Mouse (Mus musculus) cerebral cortex, adult 2 months (tissue): ENCODE results near the gene Tmem116.

ENCODE experiments used
- WGBS: fragments of 180-500 bp; shearing (Covaris S2); methylation state at CpG from one replicate; pipeline ENCODE4 v1.1.7; 2018; 5-methylcytosine and 5-hydroxymethylcytosine counted together

Gene Tmem116

DNA sequence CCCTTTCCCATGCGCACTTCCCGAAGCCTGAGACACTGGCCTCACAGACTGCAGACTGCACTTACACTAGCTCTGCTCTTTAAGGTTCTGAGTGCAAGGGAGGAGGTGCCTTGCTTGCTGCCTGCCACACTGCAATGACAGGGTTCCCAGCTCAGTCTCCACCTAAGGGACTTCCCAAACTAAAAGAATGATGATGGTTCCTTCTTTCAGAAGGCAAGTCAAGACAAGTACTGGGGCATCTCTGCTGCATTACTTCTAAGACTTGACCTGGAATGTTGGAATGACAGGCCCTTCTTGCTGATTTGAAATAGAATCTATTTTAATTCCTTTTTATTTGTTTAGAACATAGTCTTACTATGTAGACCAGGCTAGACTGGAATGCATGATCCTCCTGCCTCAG, 85.9 kb downstream of the Tmem116 start:
- 62% methylated on average over 2 of the region's 2 CpGs for WGBS

GRCm38 (mm10) chr5:121540066-121540465, 88.4 kb downstream of the Tmem116 start:
- WGBS = 85% methylated on average over 5 of the region's 5 CpGs

DNA sequence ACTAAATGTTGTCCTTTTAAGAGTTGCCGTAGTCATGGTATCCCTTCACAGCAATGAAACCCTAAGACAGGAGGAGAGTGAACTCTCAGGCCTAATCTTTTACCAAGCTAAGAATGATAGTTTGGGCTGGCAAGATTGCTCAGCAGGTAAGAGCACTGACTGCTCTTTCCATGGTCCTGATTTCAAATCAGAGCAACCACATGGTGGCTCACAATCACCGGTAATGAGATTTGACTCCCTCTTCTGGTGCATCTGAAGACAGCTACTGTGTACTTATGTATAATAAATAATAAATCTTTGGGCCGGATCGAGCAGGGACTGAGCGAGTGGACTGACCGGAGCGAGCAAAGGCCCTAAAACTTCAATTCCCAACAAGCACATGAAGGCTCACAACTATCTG, 89.5 kb downstream of the Tmem116 start:
- WGBS = 62% methylated on average over 7 of the region's 7 CpGs

DNA sequence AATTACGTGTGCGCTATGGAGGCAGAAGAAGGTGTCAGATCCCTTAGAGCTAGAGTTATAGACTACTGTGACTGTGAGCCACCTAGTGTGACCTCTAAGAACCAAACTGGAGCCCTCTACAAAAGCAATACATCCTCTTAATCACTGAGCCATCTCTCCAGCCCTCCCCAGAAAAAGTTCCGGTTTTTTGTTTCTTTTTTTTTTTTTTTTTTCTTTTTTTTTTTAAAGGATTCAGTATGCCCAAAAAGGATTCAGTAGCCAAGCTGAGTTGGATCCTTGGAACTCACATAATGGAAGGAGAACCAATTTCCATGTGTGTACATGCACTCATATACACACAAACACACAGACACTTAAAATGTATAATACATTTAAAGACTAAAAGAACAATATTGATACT, 91.7 kb downstream of the Tmem116 start:
- WGBS = 52% methylated on average over 3 of the region's 3 CpGs

DNA sequence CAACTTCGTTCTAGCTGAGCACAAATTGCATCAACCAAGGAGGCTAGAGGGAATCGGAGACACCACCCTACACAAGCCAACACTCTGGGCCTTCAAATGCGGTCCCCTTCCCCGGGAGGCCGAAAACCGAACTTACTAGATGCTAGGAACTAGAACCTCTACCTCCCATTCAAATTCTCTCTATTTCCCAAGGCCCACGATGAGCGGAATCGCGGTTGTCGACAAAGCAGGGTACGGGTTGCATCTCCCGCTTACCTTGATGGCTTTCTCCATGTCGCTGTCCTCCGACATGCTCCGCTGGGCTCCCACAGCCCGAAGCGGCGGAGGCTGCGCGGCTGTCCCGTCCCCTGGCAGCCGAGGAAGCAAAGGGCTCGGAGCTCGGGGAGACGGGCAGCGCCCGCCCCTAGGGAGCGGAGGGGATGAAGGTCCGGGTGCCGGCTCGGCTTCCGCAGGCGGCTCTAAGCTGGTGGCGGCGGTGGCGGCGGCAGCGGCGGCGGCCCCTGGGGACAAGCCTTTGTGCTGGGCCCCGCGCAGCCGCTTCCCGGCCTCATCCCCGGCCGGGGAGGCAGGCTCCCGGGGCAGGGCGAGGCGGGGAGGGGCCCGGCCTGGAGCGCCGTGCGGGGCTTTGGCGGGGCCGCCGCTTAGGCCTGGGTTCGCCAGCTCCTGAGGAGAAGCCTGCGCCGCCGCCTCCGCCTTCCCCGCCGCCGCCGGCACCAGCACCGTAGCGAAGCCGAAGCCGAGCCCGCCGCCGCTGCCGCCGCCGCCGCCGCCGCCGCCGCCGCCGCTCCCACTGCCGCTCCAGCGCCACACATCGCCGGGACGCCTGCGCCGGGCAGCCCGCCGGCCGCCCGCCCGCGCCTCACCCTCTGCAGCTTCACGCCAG, 93.5 kb downstream of the Tmem116 start, which contains the start of the genes Adam1a and Gm42878:
Adam1a (minus strand) TSS at position 573 of the 883 bp plus-strand sequence.
Gm42878 (minus strand) TSS at position 573 of the 883 bp plus-strand sequence.
- WGBS = under 1% methylated on average over 74 of the region's 97 CpGs

GRCm38 (mm10) chr5:121545793-121546529, 94.3 kb downstream of the Tmem116 start, which contains the start of gene Mapkapk5:
Gene Mapkapk5, minus strand, starts transcription at chr5:121545905.
- 1% methylated on average over 55 of the region's 55 CpGs for WGBS

GRCm38 (mm10) chr5:121546530-121546895, 94.8 kb downstream of the Tmem116 start:
- WGBS = 19% methylated on average over 6 of the region's 6 CpGs

DNA sequence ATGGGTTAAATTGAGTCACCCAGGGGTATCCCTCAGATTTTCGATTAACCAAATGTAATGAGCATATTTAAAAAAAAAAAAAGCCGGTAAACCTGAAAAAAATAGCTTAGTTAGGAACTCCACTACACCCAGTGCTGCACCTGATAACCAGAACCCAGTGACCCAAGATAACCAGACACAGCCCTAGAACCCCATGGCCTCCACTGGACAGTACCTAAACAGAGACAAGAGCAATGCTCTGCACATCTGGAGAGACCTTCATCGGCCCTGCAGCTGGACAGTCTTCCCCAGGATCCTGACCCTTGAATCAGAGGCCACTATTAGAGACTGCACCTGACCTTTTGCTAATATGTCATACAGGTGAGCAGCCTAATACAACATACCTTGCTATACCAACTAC, 95.4 kb downstream of the Tmem116 start:
- 90% methylated on average over 3 of the region's 3 CpGs for WGBS

- WGBS = 84% methylated on average over 7 of the region's 7 CpGs
These were observed 97.5 kb downstream of the Tmem116 start for GRCm38 (mm10) chr5:121549196-121549595.

- WGBS = 91% methylated on average over 3 of the region's 3 CpGs
These were observed 110.7 kb downstream of the Tmem116 start for GRCm38 (mm10) chr5:121562436-121562835.

GRCm38 (mm10) chr5:121564468-121564895, 112.8 kb downstream of the Tmem116 start:
- 9% methylated on average over 11 of the region's 11 CpGs for WGBS

- 93% methylated on average over 16 of the region's 16 CpGs for WGBS
These were observed 114.5 kb downstream of the Tmem116 start for GRCm38 (mm10) chr5:121566035-121566681.

DNA sequence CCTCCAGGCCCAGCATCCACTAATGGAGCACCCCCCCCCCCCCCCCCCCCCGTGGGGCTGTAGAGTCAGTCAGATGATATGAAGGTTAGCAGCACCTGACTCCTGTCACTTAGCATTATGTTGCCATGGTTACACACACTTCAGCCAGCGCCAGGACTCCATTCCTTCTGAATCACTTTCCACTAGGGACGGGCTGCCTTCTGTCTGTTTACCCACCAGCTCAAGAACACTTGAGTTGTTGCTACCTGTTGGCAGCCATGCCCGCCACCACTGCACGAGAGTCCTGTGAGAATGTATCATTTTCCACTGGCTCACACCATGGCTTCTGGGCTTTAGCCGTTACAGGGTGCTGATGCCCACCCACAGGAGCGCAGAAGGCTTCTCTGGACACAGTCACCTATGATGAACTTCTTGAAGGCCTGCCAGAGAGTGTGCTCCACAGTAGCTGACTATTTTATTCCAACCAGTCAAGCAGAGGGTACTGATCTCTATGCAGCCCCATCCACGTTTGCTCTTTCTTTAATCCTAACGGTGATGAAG, 118.3 kb downstream of the Tmem116 start:
- WGBS = 76% methylated on average over 8 of the region's 9 CpGs

- WGBS = 68% methylated on average over 1 of the region's 1 CpGs
These were observed 119.1 kb downstream of the Tmem116 start for GRCm38 (mm10) chr5:121570787-121571186.
